Mouse (Mus musculus) ES-Bruce4 (cell line): Measurements from ENCODE around the gene Ptprd.

Experiments used
- CTCF ChIP-seq: IDR thresholded peaks from one replicate; pipeline ENCODE4 v1.8.1; 2011; ENCODE audit warnings: low read depth, low read length
- EP300 ChIP-seq: IDR thresholded peaks from 2 replicates; pipeline ENCODE4 v1.6.1; 2011; ENCODE audit warnings: low read depth, low read length; ENCODE audit not compliant: insufficient read depth

- TF ChIP-seq EP300 (no peak), CTCF (no peak)
Measured at GRCm38 (mm10) chr4:76608246-76608645, 1603.5 kb downstream of the Ptprd start.
